Mouse (Mus musculus): ENCODE data around the gene Dck. TPM values are rescaled to one million over a fixed set of nuclear protein-coding genes. Genes with fewer than 3 reads are reported as not detected.

Gene Dck
- total RNA-seq, 2 experiments from 2014 or later, result 2.8 to 3.3 TPM

Other genes with a start within 250 kb of the Dck start
- under 1 TPM in 1 of 2 experiments, not detected in 1; 0.38 TPM for gene Jchain, start 237.1 kb upstream of the Dck start, total RNA-seq (2021)
- gene Utp3, start 210.5 kb upstream of the Dck start, total RNA-seq (2021), result 10 to 100 TPM; 23.3 TPM
- gene Rufy3, start 200.0 kb upstream of the Dck start, total RNA-seq (2021), result 10 to 100 TPM; 13.6 to 14.1 TPM
- 100 to 1,000 TPM; 208 to 215 TPM for gene Grsf1, start 88.8 kb upstream of the Dck start, total RNA-seq (2021)
- gene Mob1b, start 44.1 kb upstream of the Dck start, total RNA-seq (2021), result 10 to 100 TPM; 24.0 to 26.8 TPM
- gene Slc4a4, start 121.8 kb downstream of the Dck start, total RNA-seq (2021), result 10 to 100 TPM; 22.4 to 32.2 TPM